Mouse (Mus musculus) limb, embryonic 14.5 days (tissue): ENCODE measurements around the gene Vmn1r195. TPM values are rescaled to one million over a fixed set of nuclear protein-coding genes. Genes with fewer than 3 reads are reported as not detected.
"Not testable (repeated sequence)": the region's sequence is repeated elsewhere in the genome, so short reads cannot be mapped to it uniquely, and the experiment has no call there.

Source experiments
- ATAC-seq: fragments of 200-750 bp; cut with Nextera tagmentation; 2 replicates; pipeline ENCODE4 v1.8.0; 2017; ENCODE audit warnings: low read depth, moderate number of reproducible peaks, moderate TSS enrichment; ENCODE audit not compliant: low FRiP score
- DNase-seq: peaks from one replicate; pipeline ENCODE4 v3.0.0-alpha.2; 2015; ENCODE audit warnings: low spot score
- H3K27ac ChIP-seq: fragments of 300-500 bp; sonication (generic); replicated peaks from 2 replicates; pipeline ENCODE4 v1.5.1; 2014; ENCODE audit warnings: low read depth, mild to moderate bottlenecking, low read length, moderate library complexity, mixed read lengths
- H3K27me3 ChIP-seq: fragments of 300-500 bp; sonication (generic); 2 replicates; pipeline ENCODE4 v1.6.1; 2014; ENCODE audit warnings: low read length, mixed read lengths; ENCODE audit not compliant: control insufficient read depth, insufficient read depth
- H3K36me3 ChIP-seq: fragments of 300-500 bp; sonication (generic); 2 replicates; pipeline ENCODE4 v1.6.1; 2014; ENCODE audit warnings: mild to moderate bottlenecking, low read length, moderate library complexity, mixed read lengths; ENCODE audit not compliant: control insufficient read depth, insufficient read depth
- H3K4me1 ChIP-seq: fragments of 300-500 bp; sonication (generic); 2 replicates; pipeline ENCODE4 v1.6.1; 2014; ENCODE audit warnings: antibody characterized with exemption, low read length, mixed read lengths; ENCODE audit not compliant: control insufficient read depth, insufficient read depth
- H3K4me2 ChIP-seq: fragments of 300-500 bp; sonication (generic); replicated peaks from 2 replicates; pipeline ENCODE4 v1.6.1; 2014; ENCODE audit warnings: low read depth, mild to moderate bottlenecking, low read length, moderate library complexity; ENCODE audit not compliant: severe bottlenecking
- H3K4me3 ChIP-seq: fragments of 300-500 bp; sonication (generic); replicated peaks from 2 replicates; pipeline ENCODE4 v1.5.1; 2014; ENCODE audit warnings: low read length
- H3K9ac ChIP-seq: fragments of 300-500 bp; sonication (generic); 2 replicates; pipeline ENCODE4 v1.6.1; 2014; ENCODE audit warnings: mild to moderate bottlenecking, low read depth, low read length, moderate library complexity; ENCODE audit not compliant: severe bottlenecking
- H3K9me3 ChIP-seq: fragments of 300-500 bp; sonication (generic); 2 replicates; pipeline ENCODE4 v1.6.1; 2016; ENCODE audit warnings: low read length; ENCODE audit not compliant: control insufficient read depth
- POLR2A ChIP-seq: fragments of 200-500 bp; IDR thresholded peaks from 2 replicates; pipeline ENCODE4 v1.8.0; 2012; ENCODE audit warnings: inconsistent platforms, mild to moderate bottlenecking, moderate library complexity, borderline replicate concordance; ENCODE audit not compliant: insufficient read depth, insufficient read length; ENCODE audit errors: extremely low read depth
- WGBS: fragments of 180-500 bp; shearing (Covaris S2); extraction: QIAGEN DNeasy Blood & Tissue Kit; methylation state at CpG from one replicate; pipeline ENCODE4 v1.1.7; 2014; 5-methylcytosine and 5-hydroxymethylcytosine counted together
- polyA plus RNA-seq, 2 experiments: library from polyadenylated mRNA; depleted of rRNA in 1 of 2; stranded (reverse) in 1 of 2; unstranded in 1 of 2; fragments of >200 nt; fragmentation: Nextera tagmentation in 1 of 2; extraction: Ambion mirVana in 1 of 2; gene quantifications; 2 replicates each; pipeline versions ENCODE4 v1.2.1 to v1.2.3; 2012 to 2014

Gene Vmn1r195
- polyA plus RNA-seq (2012; rRNA removed): not detected in 2 replicates
- polyA plus RNA-seq (2014; fragmentation: Nextera tagmentation; extraction: Ambion mirVana): not detected in 2 replicates

DNA sequence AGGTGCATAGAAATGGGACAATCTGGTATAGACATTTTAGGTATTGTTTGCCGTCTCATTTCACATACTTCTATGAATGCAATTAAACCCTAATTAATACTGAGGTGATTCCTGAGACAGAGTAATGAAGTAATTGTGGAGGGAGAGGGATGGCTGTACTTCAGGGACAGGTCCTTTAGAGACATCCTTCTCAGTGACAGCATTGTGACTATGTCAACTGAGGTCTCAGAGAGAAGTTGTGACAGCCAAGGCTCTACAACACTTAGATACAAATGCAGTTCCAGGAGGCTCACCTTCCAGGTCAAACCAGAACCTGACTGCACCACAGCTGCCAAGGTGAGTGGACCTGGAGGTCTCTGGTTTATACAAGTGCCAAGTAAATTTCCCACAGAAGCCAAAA, at the start of gene Vmn1r195:
TSS of gene Vmn1r195 (plus strand) at position 301 of the 400 bp plus-strand sequence.
- not testable (repeated sequence) for H3K4me2 ChIP-seq, H3K27me3 ChIP-seq, H3K36me3 ChIP-seq, ATAC-seq, H3K9ac ChIP-seq, H3K9me3 ChIP-seq, H3K4me3 ChIP-seq, H3K27ac ChIP-seq, H3K4me1 ChIP-seq, DNase-seq
- 77% methylated on average over 1 of the region's 1 CpGs for WGBS

GRCm38 (mm10) chr13:22223060-22223459, 47.3 kb upstream of the Vmn1r195 start, which contains the start of gene Vmn1r193:
Vmn1r193 (minus strand) TSS chr13:22223160.
- WGBS: 59% methylated on average over 1 of the region's 1 CpGs
- not testable (repeated sequence) for H3K36me3 ChIP-seq

GRCm38 (mm10) chr13:22243915-22244314, 26.4 kb upstream of the Vmn1r195 start, which contains the start of gene Vmn1r194:
Vmn1r194 (plus strand) TSS chr13:22244215.
- ATAC-seq (no peak), DNase-seq (no peak)
- H3K4me2 ChIP-seq: no peak within 1 kb of the TSS
- H3K27me3 ChIP-seq: no peaks in the 10 kb centered on the region
- no peaks in the 10 kb centered on the region for H3K36me3 ChIP-seq
- no peak within 1 kb of the TSS for H3K27ac ChIP-seq
- no peak for TF ChIP-seq POLR2A
- no peak within 1 kb of the TSS for H3K4me3 ChIP-seq
- no peaks in the 10 kb centered on the region for H3K9me3 ChIP-seq
- H3K9ac ChIP-seq: no peak within 1 kb of the TSS
- WGBS: 32% methylated on average over 1 of the region's 1 CpGs
- no peaks in the 10 kb centered on the region for H3K4me1 ChIP-seq

More at GRCm38 (mm10) chr13:22223060-22223459, 47.3 kb upstream of the Vmn1r195 start, which contains the start of gene Vmn1r193:
- not testable (repeated sequence) for DNase-seq, H3K4me3 ChIP-seq, H3K4me1 ChIP-seq, ATAC-seq, H3K9ac ChIP-seq, H3K4me2 ChIP-seq, H3K27me3 ChIP-seq, H3K9me3 ChIP-seq, H3K27ac ChIP-seq

DNA sequence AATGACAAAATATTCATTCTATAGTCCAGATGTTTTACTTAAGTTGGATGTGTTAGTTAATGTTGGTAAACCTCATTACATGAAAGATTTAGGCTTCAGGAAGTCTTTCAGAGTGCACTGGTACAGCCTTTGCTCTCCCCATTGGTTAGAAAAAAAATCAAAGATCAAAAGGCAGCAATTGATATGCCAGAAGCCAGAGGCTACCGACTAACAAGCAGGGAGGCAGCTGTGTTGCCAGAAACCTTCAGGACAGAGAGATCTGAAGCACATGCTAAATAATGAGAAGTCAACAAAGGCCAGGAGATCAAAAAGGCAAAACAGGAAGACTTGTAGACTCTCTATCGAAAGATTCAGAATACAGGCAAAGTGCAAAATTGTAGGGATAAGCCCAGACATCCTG, 1.4 kb downstream of the Vmn1r195 start:
- H3K9ac ChIP-seq: no peak overlapping the region
- H3K27ac ChIP-seq: no peak overlapping the region
- TF ChIP-seq POLR2A: no peak
- no peaks in the 10 kb centered on the region for H3K9me3 ChIP-seq
- H3K4me2 ChIP-seq: no peak overlapping the region
- H3K4me3 ChIP-seq: no peak overlapping the region
- ATAC-seq (no peak), DNase-seq (no peak)
- no peaks in the 10 kb centered on the region for H3K27me3 ChIP-seq
- 10% methylated on average over 2 of the region's 2 CpGs for WGBS
- H3K4me1 ChIP-seq: no peaks in the 10 kb centered on the region
- H3K36me3 ChIP-seq: no peaks in the 10 kb centered on the region

- ATAC-seq (no peak), DNase-seq (no peak)
- Histone ChIP-seq H3K9ac (no peak overlapping the region), H3K27ac (no peak overlapping the region), H3K36me3 (no peaks in the 10 kb centered on the region), H3K27me3 (no peaks in the 10 kb centered on the region), H3K9me3 (no peaks in the 10 kb centered on the region), H3K4me3 (no peak overlapping the region), H3K4me2 (no peak overlapping the region), H3K4me1 (no peaks in the 10 kb centered on the region)
- TF ChIP-seq POLR2A: no peak
- WGBS: 59% methylated on average over 2 of the region's 2 CpGs
These were observed 14.3 kb downstream of the Vmn1r195 start for GRCm38 (mm10) chr13:22284578-22284977.

- H3K9ac ChIP-seq: no peak within 1 kb of the TSS
- H3K36me3 ChIP-seq: no peaks in the 10 kb centered on the region
- no peak within 1 kb of the TSS for H3K27ac ChIP-seq
- H3K9me3 ChIP-seq: no peaks in the 10 kb centered on the region
- WGBS: 40% methylated on average over 2 of the region's 2 CpGs
- no peaks in the 10 kb centered on the region for H3K4me1 ChIP-seq
- no peak for TF ChIP-seq POLR2A
- ATAC-seq (no peak), DNase-seq (no peak)
- no peaks in the 10 kb centered on the region for H3K27me3 ChIP-seq
- no peak within 1 kb of the TSS for H3K4me2 ChIP-seq
- no peak within 1 kb of the TSS for H3K4me3 ChIP-seq
These were observed 19.3 kb downstream of the Vmn1r195 start, which contains the start of gene Vmn1r196 for GRCm38 (mm10) chr13:22289620-22290019. Vmn1r196 (plus strand) TSS chr13:22289920.

- H3K4me3 ChIP-seq, H3K9me3 ChIP-seq, H3K4me1 ChIP-seq, DNase-seq, H3K4me2 ChIP-seq, H3K27ac ChIP-seq, H3K9ac ChIP-seq, H3K27me3 ChIP-seq, ATAC-seq, H3K36me3 ChIP-seq: not testable (repeated sequence)
- WGBS: 87% methylated on average over 5 of the region's 5 CpGs
These were observed 37.8 kb downstream of the Vmn1r195 start for GRCm38 (mm10) chr13:22308075-22308474.
